Mouse (Mus musculus): Measurements from ENCODE around the gene Ap4b1. TPM values are rescaled to one million over a fixed set of nuclear protein-coding genes. Genes with fewer than 3 reads are reported as not detected.

The Ap4b1 gene
- polyA plus RNA-seq (2015; fragmentation: Nextera tagmentation; extraction: Ambion mirVana), result 19.4 and 20.6 TPM in 2 replicates

- WGBS, result under 1% methylated on average over 69 of the region's 70 CpGs
- H3K9ac ChIP-seq, result peak within 1 kb of the TSS; percentile 84
- peak within 1 kb of the TSS; percentile 73 for H3K4me3 ChIP-seq (replicated peaks)
- H3K27ac ChIP-seq, result peak within 1 kb of the TSS; percentile 94
- H3K9me3 ChIP-seq, result no peaks in the 10 kb centered on the region
- 0 out of 2 replicates have a peak, but pooled peaks cover 4% of the 10 kb centered on the region for H3K36me3 ChIP-seq
- peak; percentile 98 for ATAC-seq
- H3K4me1 ChIP-seq (replicated peaks), result 0 out of 2 replicates have a peak, but pooled peaks cover 3% of the 10 kb centered on the region
- H3K4me2 ChIP-seq (replicated peaks), result peak within 1 kb of the TSS; percentile 73
- H3K27me3 ChIP-seq (replicated peaks), result no peaks in the 10 kb centered on the region
Measured at GRCm38 (mm10) chr3:103808891-103809798, at the start of gene Ap4b1, which contains the start of the genes Dclre1b and Gm43064. TSS of gene Ap4b1 (plus strand) at chr3:103809520. TSS of gene Dclre1b (minus strand) at chr3:103809444. TSS of gene Gm43064 (plus strand) at chr3:103809573.

- ATAC-seq, result no peak
- Histone ChIP-seq H3K36me3 (peaks cover 15% of the 10 kb centered on the region; the same call in 1 of the 2 replicates), H3K4me2 (replicated peaks) (no peak overlapping the region), H3K27ac (no peak overlapping the region), H3K9ac (no peak overlapping the region), H3K4me1 (replicated peaks) (no peaks in the 10 kb centered on the region; the same call in 1 of the 2 replicates), H3K4me3 (replicated peaks) (no peak overlapping the region), H3K27me3 (replicated peaks) (no peaks in the 10 kb centered on the region), H3K9me3 (no peaks in the 10 kb centered on the region)
- WGBS, result 82% methylated on average over 3 of the region's 3 CpGs
Measured at GRCm38 (mm10) chr3:103766789-103767188, 42.5 kb upstream of the Ap4b1 start.

GRCm38 (mm10) chr3:103771531-103772130 lies 37.7 kb upstream of the Ap4b1 start:
- Histone ChIP-seq H3K4me1 (replicated peaks) (peaks cover 2% of the 10 kb centered on the region; the same call in 1 of the 2 replicates), H3K4me3 (replicated peaks) (no peak overlapping the region), H3K9me3 (no peaks in the 10 kb centered on the region), H3K9ac (no peak overlapping the region), H3K27me3 (replicated peaks) (no peaks in the 10 kb centered on the region), H3K36me3 (peaks cover 7% of the 10 kb centered on the region; the same call in 1 of the 2 replicates), H3K27ac (0 out of 2 replicates have a peak overlapping the region, but pooled peaks have one; percentile 9), H3K4me2 (replicated peaks) (no peak overlapping the region)
- WGBS, result 63% methylated on average over 9 of the region's 9 CpGs
- no peak for ATAC-seq

- WGBS, result 72% methylated on average over 4 of the region's 4 CpGs
- no peak overlapping the region for H3K9ac ChIP-seq
- peaks cover 11% of the 10 kb centered on the region for H3K36me3 ChIP-seq
- H3K4me3 ChIP-seq (replicated peaks), result no peak overlapping the region
- H3K27ac ChIP-seq, result no peak overlapping the region
- H3K4me2 ChIP-seq (replicated peaks), result no peak overlapping the region
- ATAC-seq, result no peak
- H3K9me3 ChIP-seq, result no peaks in the 10 kb centered on the region
- H3K27me3 ChIP-seq (replicated peaks), result no peaks in the 10 kb centered on the region
- H3K4me1 ChIP-seq (replicated peaks), result peaks cover 2% of the 10 kb centered on the region; the same call in 1 of the 2 replicates
Measured at GRCm38 (mm10) chr3:103772846-103773245, 36.5 kb upstream of the Ap4b1 start.

GRCm38 (mm10) chr3:103773508-103773907 lies 35.8 kb upstream of the Ap4b1 start:
- WGBS, result 82% methylated on average over 3 of the region's 3 CpGs
- Histone ChIP-seq H3K36me3 (peaks cover 11% of the 10 kb centered on the region), H3K4me3 (replicated peaks) (no peak overlapping the region), H3K27ac (no peak overlapping the region), H3K27me3 (replicated peaks) (no peaks in the 10 kb centered on the region), H3K9me3 (no peaks in the 10 kb centered on the region), H3K4me1 (replicated peaks) (peaks cover 2% of the 10 kb centered on the region; the same call in 1 of the 2 replicates), H3K9ac (no peak overlapping the region), H3K4me2 (replicated peaks) (no peak overlapping the region)
- no peak for ATAC-seq

- ATAC-seq, result no peak
Measured at GRCm38 (mm10) chr3:103774009-103774408, 35.3 kb upstream of the Ap4b1 start.

GRCm38 (mm10) chr3:103777940-103778339 lies 31.4 kb upstream of the Ap4b1 start:
- 86% methylated on average over 11 of the region's 11 CpGs for WGBS
- H3K4me2 ChIP-seq (replicated peaks), result no peak overlapping the region
- H3K27me3 ChIP-seq (replicated peaks), result no peaks in the 10 kb centered on the region
- H3K27ac ChIP-seq, result no peak overlapping the region
- ATAC-seq, result no peak
- peaks cover 7% of the 10 kb centered on the region; the same call in 1 of the 2 replicates for H3K36me3 ChIP-seq
- H3K9me3 ChIP-seq, result no peaks in the 10 kb centered on the region
- H3K9ac ChIP-seq, result no peak overlapping the region
- no peak overlapping the region for H3K4me3 ChIP-seq (replicated peaks)
- no peaks in the 10 kb centered on the region; the same call in 1 of the 2 replicates for H3K4me1 ChIP-seq (replicated peaks)

More at GRCm38 (mm10) chr3:103774009-103774408, 35.3 kb upstream of the Ap4b1 start:
- Histone ChIP-seq H3K4me1 (replicated peaks) (peaks cover 2% of the 10 kb centered on the region; the same call in 1 of the 2 replicates), H3K4me2 (replicated peaks) (no peak overlapping the region), H3K36me3 (peaks cover 7% of the 10 kb centered on the region; the same call in 1 of the 2 replicates), H3K4me3 (replicated peaks) (no peak overlapping the region), H3K27ac (no peak overlapping the region), H3K27me3 (replicated peaks) (no peaks in the 10 kb centered on the region), H3K9me3 (no peaks in the 10 kb centered on the region), H3K9ac (no peak overlapping the region)
- 89% methylated on average over 15 of the region's 15 CpGs for WGBS

GRCm38 (mm10) chr3:103778660-103779059 lies 30.7 kb upstream of the Ap4b1 start:
- ATAC-seq, result no peak
- peaks cover 7% of the 10 kb centered on the region; the same call in 1 of the 2 replicates for H3K36me3 ChIP-seq
- no peaks in the 10 kb centered on the region for H3K9me3 ChIP-seq
- WGBS, result 76% methylated on average over 6 of the region's 6 CpGs
- H3K9ac ChIP-seq, result no peak overlapping the region
- no peak overlapping the region for H3K4me3 ChIP-seq (replicated peaks)
- no peak overlapping the region for H3K4me2 ChIP-seq (replicated peaks)
- H3K27me3 ChIP-seq (replicated peaks), result no peaks in the 10 kb centered on the region
- no peak overlapping the region for H3K27ac ChIP-seq
- H3K4me1 ChIP-seq (replicated peaks), result peaks cover 4% of the 10 kb centered on the region; the same call in 1 of the 2 replicates

- H3K27ac ChIP-seq, result no peak overlapping the region
- no peak overlapping the region for H3K4me3 ChIP-seq (replicated peaks)
- ATAC-seq, result no peak
- peaks cover 6% of the 10 kb centered on the region; the same call in 1 of the 2 replicates for H3K4me1 ChIP-seq (replicated peaks)
- no peak overlapping the region for H3K4me2 ChIP-seq (replicated peaks)
- H3K9ac ChIP-seq, result no peak overlapping the region
- 86% methylated on average over 7 of the region's 7 CpGs for WGBS
- peaks cover 7% of the 10 kb centered on the region; the same call in 1 of the 2 replicates for H3K36me3 ChIP-seq
- H3K27me3 ChIP-seq (replicated peaks), result no peaks in the 10 kb centered on the region
- no peaks in the 10 kb centered on the region for H3K9me3 ChIP-seq
Measured at GRCm38 (mm10) chr3:103779183-103779582, 30.1 kb upstream of the Ap4b1 start.

GRCm38 (mm10) chr3:103780271-103780670 lies 29.0 kb upstream of the Ap4b1 start:
- Histone ChIP-seq H3K4me3 (replicated peaks) (no peak overlapping the region), H3K4me1 (replicated peaks) (peaks cover 6% of the 10 kb centered on the region; the same call in 1 of the 2 replicates), H3K27ac (no peak overlapping the region), H3K9ac (no peak overlapping the region), H3K27me3 (replicated peaks) (no peaks in the 10 kb centered on the region), H3K4me2 (replicated peaks) (no peak overlapping the region), H3K9me3 (no peaks in the 10 kb centered on the region), H3K36me3 (peaks cover 7% of the 10 kb centered on the region; the same call in 1 of the 2 replicates)
- no peak for ATAC-seq
- 87% methylated on average over 3 of the region's 3 CpGs for WGBS

- peaks cover 6% of the 10 kb centered on the region; the same call in 1 of the 2 replicates for H3K4me1 ChIP-seq (replicated peaks)
- H3K27me3 ChIP-seq (replicated peaks), result no peaks in the 10 kb centered on the region
- H3K4me2 ChIP-seq (replicated peaks), result no peak overlapping the region
- no peak overlapping the region for H3K27ac ChIP-seq
- peaks cover 7% of the 10 kb centered on the region; the same call in 1 of the 2 replicates for H3K36me3 ChIP-seq
- ATAC-seq, result no peak
- H3K9me3 ChIP-seq, result no peaks in the 10 kb centered on the region
- WGBS, result 79% methylated on average over 5 of the region's 5 CpGs
- no peak overlapping the region for H3K9ac ChIP-seq
- no peak overlapping the region for H3K4me3 ChIP-seq (replicated peaks)
Measured at GRCm38 (mm10) chr3:103780777-103781176, 28.5 kb upstream of the Ap4b1 start.
